Mouse (Mus musculus) embryo, embryonic 10 days (tissue): ENCODE results near the gene Ppp6r1.
"Not testable (repeated sequence)": the region's sequence is repeated elsewhere in the genome, so short reads cannot be mapped to it uniquely, and the experiment has no call there.

Experiments
- DNase-seq: peaks from one replicate; pipeline ENCODE4 v3.0.0-alpha.2; 2015; ENCODE audit warnings: low spot score

Gene Ppp6r1

GRCm38 (mm10) chr7:4613740-4614403 is 44.9 kb downstream of the Ppp6r1 start:
- peak; percentile 19 for DNase-seq

GRCm38 (mm10) chr7:4612956-4613355 is 45.9 kb downstream of the Ppp6r1 start:
- no peak for DNase-seq

- no peak for DNase-seq
Observed at GRCm38 (mm10) chr7:4612386-4612785, 46.4 kb downstream of the Ppp6r1 start.

- no peak for DNase-seq
Observed at GRCm38 (mm10) chr7:4611921-4612341, 46.9 kb downstream of the Ppp6r1 start.

- no peak for DNase-seq
Observed at GRCm38 (mm10) chr7:4611511-4611910, 47.3 kb downstream of the Ppp6r1 start.

GRCm38 (mm10) chr7:4608002-4608401 is 50.8 kb downstream of the Ppp6r1 start:
- DNase-seq = peak; percentile 3

GRCm38 (mm10) chr7:4603873-4604272 is 54.9 kb downstream of the Ppp6r1 start, which contains the start of gene Ptprh:
TSS of gene Ptprh (minus strand) at chr7:4604041.
- DNase-seq = no peak

GRCm38 (mm10) chr7:4602969-4603368 is 55.9 kb downstream of the Ppp6r1 start:
- no peak for DNase-seq

- not testable (repeated sequence) for DNase-seq
Observed at GRCm38 (mm10) chr7:4597046-4597445, 61.8 kb downstream of the Ppp6r1 start.
